Mouse (Mus musculus): ENCODE results near the gene Shroom4. TPM values are rescaled to one million over a fixed set of nuclear protein-coding genes. Genes with fewer than 3 reads are reported as not detected.
A peak's percentile ranks its signal among the peaks of the same experiment; 100 is the strongest.

Gene Shroom4
- polyA plus RNA-seq, 1 experiment from 2014 or later = 6.9 TPM

DNA sequence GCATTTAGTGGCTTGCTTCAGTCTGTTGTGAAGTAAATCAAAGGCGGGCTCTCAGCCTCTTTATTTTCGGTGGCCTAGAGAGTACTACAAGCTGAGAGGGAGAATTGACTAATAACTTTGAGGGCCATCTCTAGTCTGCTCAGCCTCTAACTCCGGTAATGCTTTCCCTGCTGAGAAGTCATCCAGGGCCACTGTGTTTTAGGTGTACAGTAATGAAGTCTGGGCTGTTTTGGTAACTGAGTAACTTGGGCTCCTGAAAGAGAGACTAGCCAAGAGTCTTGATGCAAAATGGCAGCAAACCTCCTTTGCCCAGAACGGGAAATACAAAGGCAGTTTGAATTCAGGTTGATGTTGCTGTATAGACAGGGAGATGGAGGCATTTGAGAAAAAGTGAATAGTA, 3.3 kb downstream of the Shroom4 start:
- ATAC-seq (ENCODE audit: low read depth) (no peak), DNase-seq (ENCODE audit: low spot score) (no peak)
- Histone ChIP-seq H3K27ac (replicated peaks; ENCODE audit: low read depth, low read length) (no peak overlapping the region), H3K27me3 (replicated peaks; ENCODE audit: control insufficient read depth, insufficient read depth, low read length) (no peaks in the 10 kb centered on the region), H3K4me2 (ENCODE audit: low read depth, low read length) (no peak overlapping the region), H3K4me1 (ENCODE audit: control insufficient read depth, insufficient read depth, low read length) (no peaks in the 10 kb centered on the region; the same call in 1 of the 2 replicates), H3K9me3 (ENCODE audit: control insufficient read depth, low read length) (no peaks in the 10 kb centered on the region), H3K9ac (ENCODE audit: low read depth, low read length) (no peak overlapping the region), H3K4me3 (ENCODE audit: low read depth, low read length) (no peak overlapping the region), H3K36me3 (ENCODE audit: control insufficient read depth, insufficient read depth, low read length) (no peaks in the 10 kb centered on the region)
- WGBS = 85% methylated on average over 4 of the region's 4 CpGs

DNA sequence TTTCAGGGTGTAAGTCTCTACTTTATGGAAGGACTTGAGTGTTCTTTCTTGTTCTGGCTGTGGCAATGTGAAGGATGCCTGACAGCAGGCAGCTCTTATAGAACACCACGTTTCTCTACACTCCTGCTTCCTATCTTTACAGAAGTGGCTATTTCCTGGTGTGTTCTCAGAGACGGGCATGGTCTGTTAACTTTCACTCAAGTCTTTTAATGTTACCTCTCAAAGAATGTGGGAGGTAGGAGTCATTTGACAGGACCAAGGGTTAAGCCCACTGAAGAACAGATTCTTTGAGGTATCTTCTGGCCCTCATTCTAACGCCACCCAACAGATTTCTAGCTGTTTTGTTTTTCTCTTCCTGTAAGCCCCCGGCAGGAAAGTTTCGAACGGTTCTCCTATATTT, 9.5 kb downstream of the Shroom4 start:
- Histone ChIP-seq H3K36me3 (ENCODE audit: control insufficient read depth, insufficient read depth, low read length) (no peaks in the 10 kb centered on the region), H3K27me3 (replicated peaks; ENCODE audit: control insufficient read depth, insufficient read depth, low read length) (no peaks in the 10 kb centered on the region), H3K9ac (ENCODE audit: low read depth, low read length) (no peak overlapping the region), H3K4me1 (ENCODE audit: control insufficient read depth, insufficient read depth, low read length) (no peaks in the 10 kb centered on the region), H3K4me2 (ENCODE audit: low read depth, low read length) (no peak overlapping the region), H3K9me3 (ENCODE audit: control insufficient read depth, low read length) (no peaks in the 10 kb centered on the region), H3K4me3 (ENCODE audit: low read depth, low read length) (no peak overlapping the region), H3K27ac (replicated peaks; ENCODE audit: low read depth, low read length) (no peak overlapping the region)
- no peak for ATAC-seq (ENCODE audit: low read depth)
- DNase-seq (ENCODE audit: low spot score) = no peak
- 52% methylated on average over 6 of the region's 6 CpGs for WGBS

DNA sequence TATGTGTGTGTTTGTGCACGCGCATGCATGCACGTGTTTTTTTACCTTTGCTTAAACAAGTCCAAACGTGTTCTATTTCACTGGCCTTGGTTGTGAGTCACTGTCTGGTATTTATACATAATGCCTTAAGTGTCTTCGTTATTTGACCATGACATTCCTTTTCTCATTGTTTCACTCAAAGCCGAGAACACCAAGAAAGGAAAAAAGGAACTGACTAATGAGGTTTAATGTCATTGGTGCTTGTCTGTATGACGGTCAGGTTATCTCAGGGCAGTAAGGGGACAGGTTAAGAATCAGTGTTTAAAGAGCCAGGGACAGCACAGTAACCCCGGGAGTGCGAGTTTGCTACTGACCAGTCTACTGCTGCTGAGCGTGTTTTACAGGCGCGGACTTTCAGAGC, 15.8 kb downstream of the Shroom4 start:
- 81% methylated on average over 12 of the region's 12 CpGs for WGBS
- H3K9ac ChIP-seq (ENCODE audit: low read depth, low read length) = no peak overlapping the region
- no peak overlapping the region for H3K4me2 ChIP-seq (ENCODE audit: low read depth, low read length)
- H3K4me3 ChIP-seq (ENCODE audit: low read depth, low read length) = no peak overlapping the region
- DNase-seq (ENCODE audit: low spot score) (no peak), ATAC-seq (ENCODE audit: low read depth) (no peak)
- H3K27me3 ChIP-seq (replicated peaks; ENCODE audit: control insufficient read depth, insufficient read depth, low read length) = no peaks in the 10 kb centered on the region
- no peaks in the 10 kb centered on the region for H3K9me3 ChIP-seq (ENCODE audit: control insufficient read depth, low read length)
- no peaks in the 10 kb centered on the region for H3K4me1 ChIP-seq (ENCODE audit: control insufficient read depth, insufficient read depth, low read length)
- no peaks in the 10 kb centered on the region for H3K36me3 ChIP-seq (ENCODE audit: control insufficient read depth, insufficient read depth, low read length)
- H3K27ac ChIP-seq (replicated peaks; ENCODE audit: low read depth, low read length) = no peak overlapping the region

DNA sequence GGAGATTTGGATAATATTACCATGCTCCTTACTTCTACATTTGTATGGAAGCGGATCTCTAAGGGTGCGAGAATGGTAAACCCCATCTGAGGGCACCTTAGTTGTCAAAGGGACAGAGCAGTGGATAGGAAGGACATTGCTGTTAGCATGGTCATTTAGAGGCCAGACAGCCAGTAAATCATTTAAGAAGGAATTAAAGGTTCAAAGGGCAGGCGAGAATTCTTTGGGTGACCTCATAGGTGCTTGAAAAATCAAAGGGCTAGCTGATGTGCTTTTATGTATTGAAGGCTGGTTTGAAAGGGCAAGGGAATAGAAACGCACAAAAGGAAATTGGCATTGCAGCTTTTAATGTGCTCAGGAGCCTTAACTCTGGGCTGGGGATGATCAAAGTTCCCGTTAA, 16.3 kb downstream of the Shroom4 start:
- DNase-seq (ENCODE audit: low spot score) = no peak
- 66% methylated on average over 5 of the region's 5 CpGs for WGBS
- H3K36me3 ChIP-seq (ENCODE audit: control insufficient read depth, insufficient read depth, low read length) = no peaks in the 10 kb centered on the region
- no peak overlapping the region for H3K9ac ChIP-seq (ENCODE audit: low read depth, low read length)
- H3K4me3 ChIP-seq (ENCODE audit: low read depth, low read length) = no peak overlapping the region
- no peak for ATAC-seq (ENCODE audit: low read depth)
- no peak overlapping the region for H3K27ac ChIP-seq (replicated peaks; ENCODE audit: low read depth, low read length)
- no peaks in the 10 kb centered on the region for H3K4me1 ChIP-seq (ENCODE audit: control insufficient read depth, insufficient read depth, low read length)
- H3K27me3 ChIP-seq (replicated peaks; ENCODE audit: control insufficient read depth, insufficient read depth, low read length) = no peaks in the 10 kb centered on the region
- H3K4me2 ChIP-seq (ENCODE audit: low read depth, low read length) = no peak overlapping the region
- H3K9me3 ChIP-seq (ENCODE audit: control insufficient read depth, low read length) = no peaks in the 10 kb centered on the region

DNA sequence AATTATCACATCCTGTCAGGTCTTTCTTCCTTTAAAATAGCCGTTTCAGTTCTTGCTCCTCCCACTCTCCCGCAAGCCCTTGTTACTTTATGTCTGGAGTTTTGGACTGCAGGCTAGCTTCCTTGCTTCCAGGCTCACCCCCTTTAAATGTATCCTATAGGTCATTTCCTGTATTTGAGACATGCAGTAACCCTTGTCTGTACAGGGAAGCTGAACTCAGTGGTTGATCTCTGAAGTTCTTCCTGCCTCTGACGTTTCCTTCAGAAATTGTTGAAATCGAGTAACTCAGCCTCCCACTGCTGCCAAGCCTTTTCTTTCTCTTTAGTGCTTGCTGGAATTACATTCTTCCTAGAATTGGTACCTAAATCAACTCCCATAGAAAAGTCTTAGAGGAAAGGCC, 18.5 kb downstream of the Shroom4 start:
- Histone ChIP-seq H3K27ac (replicated peaks; ENCODE audit: low read depth, low read length) (no peak overlapping the region; the same call in 1 of the 2 replicates), H3K36me3 (ENCODE audit: control insufficient read depth, insufficient read depth, low read length) (no peaks in the 10 kb centered on the region), H3K9me3 (ENCODE audit: control insufficient read depth, low read length) (no peaks in the 10 kb centered on the region), H3K4me3 (ENCODE audit: low read depth, low read length) (no peak overlapping the region), H3K9ac (ENCODE audit: low read depth, low read length) (no peak overlapping the region), H3K4me1 (ENCODE audit: control insufficient read depth, insufficient read depth, low read length) (no peaks in the 10 kb centered on the region), H3K4me2 (ENCODE audit: low read depth, low read length) (no peak overlapping the region), H3K27me3 (replicated peaks; ENCODE audit: control insufficient read depth, insufficient read depth, low read length) (no peaks in the 10 kb centered on the region)
- WGBS = 60% methylated on average over 4 of the region's 4 CpGs
- DNase-seq (ENCODE audit: low spot score) (no peak), ATAC-seq (ENCODE audit: low read depth) (no peak)

DNA sequence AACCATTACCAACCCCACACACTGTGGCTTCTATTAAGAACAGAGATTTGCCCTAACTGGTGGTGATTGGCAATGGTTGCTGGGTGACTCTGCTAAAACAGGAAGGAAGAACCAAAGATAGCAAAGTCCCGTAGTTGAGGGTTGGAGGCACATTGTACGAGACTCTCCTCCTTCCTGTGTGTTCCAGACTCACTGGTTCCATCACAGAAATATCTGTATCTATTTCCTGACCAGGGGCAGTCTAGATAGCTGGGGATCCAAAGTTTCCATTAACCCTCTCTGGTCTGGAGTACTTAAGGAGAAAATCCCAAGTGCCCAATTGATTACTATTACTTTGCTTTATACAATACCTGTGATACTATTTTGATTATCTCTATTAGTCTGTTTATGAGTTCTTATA, 35.6 kb downstream of the Shroom4 start:
- H3K4me2 ChIP-seq (ENCODE audit: low read depth, low read length) = no peak overlapping the region
- no peak overlapping the region for H3K27ac ChIP-seq (replicated peaks; ENCODE audit: low read depth, low read length)
- no peak overlapping the region for H3K4me3 ChIP-seq (ENCODE audit: low read depth, low read length)
- WGBS = 57% methylated on average over 2 of the region's 2 CpGs
- H3K36me3 ChIP-seq (ENCODE audit: control insufficient read depth, insufficient read depth, low read length) = no peaks in the 10 kb centered on the region
- no peaks in the 10 kb centered on the region for H3K4me1 ChIP-seq (ENCODE audit: control insufficient read depth, insufficient read depth, low read length)
- no peaks in the 10 kb centered on the region for H3K27me3 ChIP-seq (replicated peaks; ENCODE audit: control insufficient read depth, insufficient read depth, low read length)
- DNase-seq (ENCODE audit: low spot score) (no peak), ATAC-seq (ENCODE audit: low read depth) (no peak)
- no peak overlapping the region for H3K9ac ChIP-seq (ENCODE audit: low read depth, low read length)
- H3K9me3 ChIP-seq (ENCODE audit: control insufficient read depth, low read length) = no peaks in the 10 kb centered on the region

DNA sequence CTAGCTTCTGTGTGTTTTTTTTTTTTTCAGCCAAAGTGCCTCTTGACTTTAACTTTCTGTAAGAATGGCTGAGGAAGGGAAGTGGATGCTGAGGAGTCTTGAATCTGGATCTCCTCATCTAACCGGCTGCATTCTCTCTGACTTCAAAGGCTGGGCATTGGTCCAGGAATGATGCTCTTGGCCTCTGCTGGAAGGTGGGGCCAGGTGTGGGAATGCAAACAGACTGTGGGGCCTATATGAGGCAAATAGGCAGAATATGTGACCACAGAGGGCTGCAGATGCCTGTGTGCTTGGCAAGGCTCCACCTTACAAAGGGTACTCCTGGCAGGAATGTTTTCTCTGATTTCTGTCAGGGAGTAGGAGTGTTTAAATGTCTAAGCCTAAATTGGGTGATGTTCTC, 46.8 kb downstream of the Shroom4 start:
- no peak overlapping the region for H3K9ac ChIP-seq (ENCODE audit: low read depth, low read length)
- ATAC-seq (ENCODE audit: low read depth) (peak; percentile 44; the same call in 1 of the 2 replicates), DNase-seq (ENCODE audit: low spot score) (peak; percentile 53)
- no peaks in the 10 kb centered on the region for H3K9me3 ChIP-seq (ENCODE audit: control insufficient read depth, low read length)
- H3K27me3 ChIP-seq (replicated peaks; ENCODE audit: control insufficient read depth, insufficient read depth, low read length) = no peaks in the 10 kb centered on the region
- H3K27ac ChIP-seq (replicated peaks; ENCODE audit: low read depth, low read length) = no peak overlapping the region
- 52% methylated on average over 1 of the region's 1 CpGs for WGBS
- no peak overlapping the region for H3K4me2 ChIP-seq (ENCODE audit: low read depth, low read length)
- H3K4me3 ChIP-seq (ENCODE audit: low read depth, low read length) = no peak overlapping the region
- H3K4me1 ChIP-seq (ENCODE audit: control insufficient read depth, insufficient read depth, low read length) = 0 out of 2 replicates have a peak, but pooled peaks cover 4% of the 10 kb centered on the region
- H3K36me3 ChIP-seq (ENCODE audit: control insufficient read depth, insufficient read depth, low read length) = no peaks in the 10 kb centered on the region

DNA sequence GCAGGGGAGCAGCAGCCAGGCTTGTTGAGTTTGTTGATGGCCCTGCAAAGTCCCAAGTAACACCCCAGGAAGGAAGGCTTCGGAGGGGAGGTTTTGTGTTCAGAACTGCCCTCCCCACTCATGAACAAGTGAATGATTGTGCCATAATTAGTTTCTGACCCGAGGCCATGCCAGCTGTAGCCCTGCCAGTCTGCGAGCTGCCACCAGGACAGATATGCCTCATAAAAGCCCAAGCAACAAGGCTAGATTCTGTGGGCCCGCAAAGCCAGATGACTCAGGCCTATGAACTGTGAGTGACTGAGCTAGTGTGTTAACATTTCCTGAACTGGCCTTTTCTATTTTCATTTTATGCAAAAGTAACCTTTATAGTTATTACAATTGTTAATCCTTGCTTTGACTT, 48.3 kb downstream of the Shroom4 start:
- no peak overlapping the region for H3K4me2 ChIP-seq (ENCODE audit: low read depth, low read length)
- H3K27ac ChIP-seq (replicated peaks; ENCODE audit: low read depth, low read length) = no peak overlapping the region
- H3K27me3 ChIP-seq (replicated peaks; ENCODE audit: control insufficient read depth, insufficient read depth, low read length) = no peaks in the 10 kb centered on the region
- WGBS = 74% methylated on average over 4 of the region's 4 CpGs
- ATAC-seq (ENCODE audit: low read depth) = no peak
- no peak overlapping the region for H3K4me3 ChIP-seq (ENCODE audit: low read depth, low read length)
- no peak overlapping the region for H3K9ac ChIP-seq (ENCODE audit: low read depth, low read length)
- DNase-seq (ENCODE audit: low spot score) = no peak
- H3K36me3 ChIP-seq (ENCODE audit: control insufficient read depth, insufficient read depth, low read length) = no peaks in the 10 kb centered on the region
- no peaks in the 10 kb centered on the region for H3K9me3 ChIP-seq (ENCODE audit: control insufficient read depth, low read length)
- H3K4me1 ChIP-seq (ENCODE audit: control insufficient read depth, insufficient read depth, low read length) = 0 out of 2 replicates have a peak, but pooled peaks cover 4% of the 10 kb centered on the region

DNA sequence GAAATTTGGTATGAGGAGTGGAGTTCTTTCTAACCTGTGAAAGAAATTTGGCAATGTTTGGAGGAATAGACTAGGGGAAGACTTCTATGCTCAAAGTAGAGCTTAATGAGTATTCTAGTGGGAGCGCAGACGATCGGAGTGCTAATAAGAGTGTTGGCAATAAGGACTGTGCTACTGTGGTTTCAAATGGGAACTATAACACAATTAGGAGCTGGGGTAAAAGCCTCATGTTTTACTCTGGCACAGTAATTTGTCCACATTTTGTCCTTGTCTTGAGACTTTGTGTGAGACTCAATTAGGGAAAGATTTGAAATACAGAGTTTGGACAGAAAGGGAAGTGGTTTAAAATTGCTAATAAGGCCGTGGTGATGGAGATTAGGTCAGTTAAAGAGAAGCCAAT, 53.6 kb downstream of the Shroom4 start:
- Histone ChIP-seq H3K27me3 (replicated peaks; ENCODE audit: control insufficient read depth, insufficient read depth, low read length) (no peaks in the 10 kb centered on the region), H3K9ac (ENCODE audit: low read depth, low read length) (no peak overlapping the region), H3K4me3 (ENCODE audit: low read depth, low read length) (no peak overlapping the region), H3K4me1 (ENCODE audit: control insufficient read depth, insufficient read depth, low read length) (no peaks in the 10 kb centered on the region), H3K4me2 (ENCODE audit: low read depth, low read length) (no peak overlapping the region), H3K27ac (replicated peaks; ENCODE audit: low read depth, low read length) (no peak overlapping the region), H3K9me3 (ENCODE audit: control insufficient read depth, low read length) (no peaks in the 10 kb centered on the region), H3K36me3 (ENCODE audit: control insufficient read depth, insufficient read depth, low read length) (no peaks in the 10 kb centered on the region)
- 87% methylated on average over 4 of the region's 4 CpGs for WGBS
- DNase-seq (ENCODE audit: low spot score) (no peak), ATAC-seq (ENCODE audit: low read depth) (no peak)

Data from embryonic facial prominence, embryonic 14.5 days (tissue).